Mouse (Mus musculus): ENCODE results near the gene 2900026A02Rik. TPM values are rescaled to one million over a fixed set of nuclear protein-coding genes. Genes with fewer than 3 reads are reported as not detected.

The 2900026A02Rik gene
- polyA plus RNA-seq, 1 experiment from 2014 or later = 9.2 TPM

DNA sequence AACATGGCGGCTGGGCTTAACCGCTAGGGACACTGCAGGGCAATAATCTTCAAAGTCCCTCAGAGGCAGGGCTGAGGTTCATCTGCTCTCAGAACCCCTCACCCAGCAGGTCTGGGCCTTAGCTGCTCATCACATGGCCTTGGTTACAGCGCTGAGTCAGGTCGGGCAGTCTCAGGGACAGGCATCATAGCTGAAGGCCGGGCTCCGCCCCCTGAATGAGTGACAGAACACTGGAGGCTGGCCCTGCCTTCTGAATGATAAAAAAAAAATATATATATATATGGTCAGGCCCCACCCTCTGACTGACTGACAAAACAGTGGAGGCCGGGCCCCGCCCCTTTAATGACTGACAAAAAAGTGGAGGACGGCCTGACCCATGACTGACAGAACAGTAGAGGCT is 56.6 kb downstream of the 2900026A02Rik start:
- no peak overlapping the region for H3K4me2 ChIP-seq (ENCODE audit: low read depth, low read length)
- no peaks in the 10 kb centered on the region for H3K36me3 ChIP-seq (ENCODE audit: control insufficient read depth, insufficient read depth, low read length)
- peaks cover 18% of the 10 kb centered on the region for H3K4me1 ChIP-seq (ENCODE audit: control insufficient read depth, insufficient read depth, low read length)
- WGBS = 37% methylated on average over 9 of the region's 9 CpGs
- H3K27me3 ChIP-seq (replicated peaks; ENCODE audit: control insufficient read depth, insufficient read depth, low read length) = no peaks in the 10 kb centered on the region
- DNase-seq (ENCODE audit: low spot score) (no peak), ATAC-seq (ENCODE audit: low read depth) (peak; percentile 10)
- H3K9ac ChIP-seq (ENCODE audit: low read depth, low read length) = no peak overlapping the region
- H3K9me3 ChIP-seq (ENCODE audit: control insufficient read depth, low read length) = no peaks in the 10 kb centered on the region
- H3K4me3 ChIP-seq (ENCODE audit: low read depth, low read length) = no peak overlapping the region
- H3K27ac ChIP-seq (replicated peaks; ENCODE audit: low read depth, low read length) = no peak overlapping the region

DNA sequence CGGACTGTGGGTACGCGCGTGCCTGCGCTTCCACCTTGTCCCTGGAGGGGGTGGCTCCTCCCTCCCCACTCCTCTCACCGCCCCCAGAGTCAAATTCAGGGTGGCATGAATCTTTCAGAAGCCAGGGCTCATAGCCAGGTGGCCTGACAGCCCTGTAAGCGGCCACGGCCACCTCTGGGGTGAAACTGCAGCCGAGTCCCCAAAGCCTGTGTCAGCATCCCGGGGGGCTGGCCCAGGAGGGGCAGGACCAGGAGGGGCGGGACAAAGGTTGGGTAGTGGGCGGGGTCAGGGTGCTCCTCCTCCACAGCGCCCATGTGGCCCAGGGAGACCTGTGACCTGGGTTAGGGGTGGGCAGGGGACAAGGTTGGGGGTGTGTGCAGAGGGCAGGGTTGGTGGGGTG is 57.9 kb downstream of the 2900026A02Rik start:
- Histone ChIP-seq H3K36me3 (ENCODE audit: control insufficient read depth, insufficient read depth, low read length) (no peaks in the 10 kb centered on the region), H3K4me3 (ENCODE audit: low read depth, low read length) (peak overlapping the region; percentile 33), H3K9ac (ENCODE audit: low read depth, low read length) (peak overlapping the region; percentile 35), H3K27me3 (replicated peaks; ENCODE audit: control insufficient read depth, insufficient read depth, low read length) (no peaks in the 10 kb centered on the region), H3K4me1 (ENCODE audit: control insufficient read depth, insufficient read depth, low read length) (peaks cover 28% of the 10 kb centered on the region), H3K27ac (replicated peaks; ENCODE audit: low read depth, low read length) (no peak overlapping the region), H3K4me2 (ENCODE audit: low read depth, low read length) (peak overlapping the region; percentile 59), H3K9me3 (ENCODE audit: control insufficient read depth, low read length) (no peaks in the 10 kb centered on the region)
- ATAC-seq (ENCODE audit: low read depth) (no peak), DNase-seq (ENCODE audit: low spot score) (no peak)
- WGBS = 0% methylated on average over 12 of the region's 13 CpGs

DNA sequence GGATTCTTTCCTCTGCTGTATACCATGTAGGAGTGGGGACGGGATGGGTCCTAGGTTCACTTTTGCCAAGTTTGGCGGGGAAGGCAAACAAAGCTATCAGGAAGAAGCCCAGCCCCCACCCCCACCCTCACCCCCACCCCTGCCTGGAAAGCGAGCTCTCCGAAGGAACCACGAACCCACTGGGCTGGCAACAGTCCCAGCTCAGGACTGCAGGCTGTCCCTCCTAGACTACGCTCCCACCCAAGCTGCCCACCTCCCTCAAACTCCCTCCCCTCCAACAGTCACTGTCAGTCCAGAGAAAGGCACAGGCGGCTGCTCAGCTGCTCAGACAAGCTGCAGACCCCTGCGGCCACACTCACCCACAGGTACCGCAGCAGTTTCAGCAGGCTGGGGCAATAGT is 58.3 kb downstream of the 2900026A02Rik start:
- Histone ChIP-seq H3K4me1 (ENCODE audit: control insufficient read depth, insufficient read depth, low read length) (peaks cover 32% of the 10 kb centered on the region), H3K27ac (replicated peaks; ENCODE audit: low read depth, low read length) (no peak overlapping the region), H3K9me3 (ENCODE audit: control insufficient read depth, low read length) (no peaks in the 10 kb centered on the region), H3K27me3 (replicated peaks; ENCODE audit: control insufficient read depth, insufficient read depth, low read length) (no peaks in the 10 kb centered on the region), H3K36me3 (ENCODE audit: control insufficient read depth, insufficient read depth, low read length) (no peaks in the 10 kb centered on the region), H3K4me2 (ENCODE audit: low read depth, low read length) (peak overlapping the region; percentile 59), H3K9ac (ENCODE audit: low read depth, low read length) (peak overlapping the region; percentile 35), H3K4me3 (ENCODE audit: low read depth, low read length) (peak overlapping the region; percentile 33)
- ATAC-seq (ENCODE audit: low read depth) (0 out of 2 replicates have a peak, but pooled peaks have one; percentile 11), DNase-seq (ENCODE audit: low spot score) (peak; percentile 73)
- WGBS = 6% methylated on average over 4 of the region's 9 CpGs

DNA sequence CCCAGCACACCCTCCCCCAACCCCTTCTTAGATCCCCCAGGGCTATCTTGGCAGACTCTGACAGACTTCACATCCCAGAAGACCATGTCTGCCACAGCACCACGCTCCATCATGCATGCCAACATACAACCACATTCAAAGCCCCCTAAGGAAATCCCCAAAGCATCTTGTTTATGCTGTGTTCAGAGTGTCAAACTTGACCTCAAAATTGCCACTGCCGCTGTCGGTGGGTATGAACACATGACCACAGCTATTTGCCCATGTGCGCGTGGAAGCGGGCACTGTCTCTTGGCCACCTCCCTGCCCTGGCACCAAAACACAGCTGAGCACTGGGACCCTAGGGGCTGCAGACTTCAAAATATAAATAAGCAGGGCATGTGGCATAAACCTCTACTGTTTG is 59.5 kb downstream of the 2900026A02Rik start:
- H3K4me1 ChIP-seq (ENCODE audit: control insufficient read depth, insufficient read depth, low read length) = peaks cover 38% of the 10 kb centered on the region
- no peak overlapping the region for H3K4me2 ChIP-seq (ENCODE audit: low read depth, low read length)
- WGBS = 74% methylated on average over 6 of the region's 6 CpGs
- no peak overlapping the region for H3K9ac ChIP-seq (ENCODE audit: low read depth, low read length)
- H3K36me3 ChIP-seq (ENCODE audit: control insufficient read depth, insufficient read depth, low read length) = no peaks in the 10 kb centered on the region
- H3K27ac ChIP-seq (replicated peaks; ENCODE audit: low read depth, low read length) = no peak overlapping the region
- H3K27me3 ChIP-seq (replicated peaks; ENCODE audit: control insufficient read depth, insufficient read depth, low read length) = no peaks in the 10 kb centered on the region
- DNase-seq (ENCODE audit: low spot score) = no peak
- no peaks in the 10 kb centered on the region for H3K9me3 ChIP-seq (ENCODE audit: control insufficient read depth, low read length)
- ATAC-seq (ENCODE audit: low read depth) = no peak
- H3K4me3 ChIP-seq (ENCODE audit: low read depth, low read length) = no peak overlapping the region

DNA sequence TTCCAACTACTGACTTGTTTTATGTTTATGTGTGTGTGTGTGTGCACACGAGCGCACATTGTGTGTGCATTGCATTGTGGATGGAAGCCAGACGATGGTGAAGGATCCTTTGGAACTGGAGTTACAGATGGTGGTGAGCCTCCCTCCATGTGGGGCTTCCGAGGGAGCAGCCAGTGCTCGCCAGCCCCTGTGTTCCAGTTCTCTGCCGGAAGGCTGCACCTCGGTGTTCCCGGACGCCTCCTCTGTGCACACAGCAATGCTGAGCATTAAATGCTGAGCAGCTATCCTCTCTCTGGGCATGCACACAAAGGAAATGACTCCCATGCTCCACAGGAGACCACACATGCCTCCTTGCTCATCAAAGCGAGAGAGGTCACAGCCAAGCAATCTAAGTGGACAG is 60.7 kb downstream of the 2900026A02Rik start:
- DNase-seq (ENCODE audit: low spot score) = no peak
- ATAC-seq (ENCODE audit: low read depth) = no peak
- Histone ChIP-seq H3K9ac (ENCODE audit: low read depth, low read length) (no peak overlapping the region), H3K9me3 (ENCODE audit: control insufficient read depth, low read length) (no peaks in the 10 kb centered on the region), H3K36me3 (ENCODE audit: control insufficient read depth, insufficient read depth, low read length) (no peaks in the 10 kb centered on the region), H3K27ac (replicated peaks; ENCODE audit: low read depth, low read length) (no peak overlapping the region), H3K4me3 (ENCODE audit: low read depth, low read length) (no peak overlapping the region), H3K4me2 (ENCODE audit: low read depth, low read length) (no peak overlapping the region), H3K27me3 (replicated peaks; ENCODE audit: control insufficient read depth, insufficient read depth, low read length) (no peaks in the 10 kb centered on the region), H3K4me1 (ENCODE audit: control insufficient read depth, insufficient read depth, low read length) (peaks cover 38% of the 10 kb centered on the region)
- 67% methylated on average over 10 of the region's 10 CpGs for WGBS

DNA sequence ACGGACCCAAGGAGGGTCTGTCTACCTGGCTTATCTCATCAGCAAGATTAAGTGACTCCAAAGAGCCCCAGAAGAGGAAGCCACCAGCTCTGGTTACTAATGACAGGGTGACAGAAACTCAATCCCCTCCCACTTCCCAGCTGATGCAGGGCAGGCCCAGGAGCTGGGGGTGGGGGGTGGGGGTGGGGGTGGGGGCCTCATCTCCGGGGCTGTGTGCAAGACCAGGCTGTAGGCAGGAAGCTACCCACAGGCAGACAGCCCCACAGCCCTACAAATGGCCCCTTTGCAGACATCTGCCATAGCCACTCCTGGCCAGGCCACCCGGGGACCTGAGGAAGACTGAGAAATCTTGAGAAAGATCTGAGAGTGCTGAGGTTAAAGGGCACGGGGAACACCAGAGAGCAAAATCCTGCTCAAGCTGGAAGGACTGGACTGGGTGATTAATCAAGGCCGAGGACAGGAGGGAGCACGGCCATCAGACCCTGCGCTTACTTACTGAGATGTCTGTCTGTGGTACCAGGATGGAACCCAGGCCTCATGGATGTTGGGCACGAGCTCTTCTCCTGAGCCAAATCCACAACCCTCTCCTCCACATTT is 62.2 kb downstream of the 2900026A02Rik start:
- Histone ChIP-seq H3K36me3 (ENCODE audit: control insufficient read depth, insufficient read depth, low read length) (no peaks in the 10 kb centered on the region), H3K9me3 (ENCODE audit: control insufficient read depth, low read length) (no peaks in the 10 kb centered on the region), H3K27me3 (replicated peaks; ENCODE audit: control insufficient read depth, insufficient read depth, low read length) (no peaks in the 10 kb centered on the region), H3K4me3 (ENCODE audit: low read depth, low read length) (no peak overlapping the region), H3K27ac (replicated peaks; ENCODE audit: low read depth, low read length) (peak overlapping the region; percentile 42), H3K4me1 (ENCODE audit: control insufficient read depth, insufficient read depth, low read length) (peaks cover 30% of the 10 kb centered on the region), H3K4me2 (ENCODE audit: low read depth, low read length) (no peak overlapping the region), H3K9ac (ENCODE audit: low read depth, low read length) (no peak overlapping the region)
- ATAC-seq (ENCODE audit: low read depth) = no peak; the same call in 1 of the 2 replicates
- 44% methylated on average over 7 of the region's 8 CpGs for WGBS
- DNase-seq (ENCODE audit: low spot score) = no peak

DNA sequence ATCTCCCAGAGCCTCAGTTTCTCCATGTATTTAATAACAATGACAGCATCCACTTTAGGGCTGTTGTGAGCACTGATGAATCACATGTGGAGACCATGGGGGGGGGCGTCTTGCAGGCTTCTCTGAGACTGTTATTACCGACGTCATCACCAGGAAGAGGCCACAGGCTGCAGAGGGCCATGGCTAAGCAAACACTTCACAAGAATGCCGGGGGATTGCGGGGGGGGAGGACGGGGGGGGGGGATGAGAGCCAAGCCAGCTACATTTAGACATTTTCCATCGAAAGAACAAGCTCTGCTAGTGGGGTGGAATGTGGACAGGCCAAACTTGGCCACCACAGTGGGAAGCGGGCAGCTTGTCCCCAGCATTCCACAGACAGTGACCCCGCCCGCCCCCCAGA is 63.4 kb downstream of the 2900026A02Rik start:
- Histone ChIP-seq H3K4me1 (ENCODE audit: control insufficient read depth, insufficient read depth, low read length) (peaks cover 31% of the 10 kb centered on the region), H3K4me3 (ENCODE audit: low read depth, low read length) (no peak overlapping the region), H3K36me3 (ENCODE audit: control insufficient read depth, insufficient read depth, low read length) (no peaks in the 10 kb centered on the region), H3K4me2 (ENCODE audit: low read depth, low read length) (no peak overlapping the region), H3K27ac (replicated peaks; ENCODE audit: low read depth, low read length) (peak overlapping the region; percentile 42), H3K9me3 (ENCODE audit: control insufficient read depth, low read length) (no peaks in the 10 kb centered on the region), H3K9ac (ENCODE audit: low read depth, low read length) (no peak overlapping the region), H3K27me3 (replicated peaks; ENCODE audit: control insufficient read depth, insufficient read depth, low read length) (no peaks in the 10 kb centered on the region)
- ATAC-seq (ENCODE audit: low read depth) (no peak), DNase-seq (ENCODE audit: low spot score) (no peak)
- WGBS = 27% methylated on average over 8 of the region's 10 CpGs

DNA sequence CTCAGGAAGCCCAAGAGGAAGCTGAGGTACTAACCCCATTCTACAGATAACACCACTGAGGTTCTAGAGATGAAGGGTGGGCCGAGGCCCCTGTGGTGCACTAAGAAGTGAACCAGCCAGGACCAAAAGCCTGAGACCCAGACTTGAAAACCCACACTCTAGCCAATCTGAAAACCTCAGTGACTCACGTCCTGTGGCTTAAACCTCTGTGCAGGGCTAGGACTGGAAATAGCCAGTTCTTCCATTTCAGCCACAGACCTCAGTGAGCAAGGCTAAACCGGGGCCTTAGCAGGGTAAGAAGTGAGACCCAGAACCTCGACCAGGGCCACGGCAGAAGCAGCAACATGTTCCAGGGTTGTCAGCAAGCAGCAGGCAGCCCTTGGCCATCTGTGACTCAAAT is 64.0 kb downstream of the 2900026A02Rik start:
- 66% methylated on average over 5 of the region's 5 CpGs for WGBS
- Histone ChIP-seq H3K4me2 (ENCODE audit: low read depth, low read length) (no peak overlapping the region), H3K4me1 (ENCODE audit: control insufficient read depth, insufficient read depth, low read length) (peaks cover 31% of the 10 kb centered on the region), H3K9ac (ENCODE audit: low read depth, low read length) (no peak overlapping the region), H3K4me3 (ENCODE audit: low read depth, low read length) (no peak overlapping the region), H3K27ac (replicated peaks; ENCODE audit: low read depth, low read length) (peak overlapping the region; percentile 28; the same call in 1 of the 2 replicates), H3K36me3 (ENCODE audit: control insufficient read depth, insufficient read depth, low read length) (no peaks in the 10 kb centered on the region), H3K27me3 (replicated peaks; ENCODE audit: control insufficient read depth, insufficient read depth, low read length) (no peaks in the 10 kb centered on the region), H3K9me3 (ENCODE audit: control insufficient read depth, low read length) (no peaks in the 10 kb centered on the region)
- DNase-seq (ENCODE audit: low spot score) (no peak), ATAC-seq (ENCODE audit: low read depth) (no peak)

DNA sequence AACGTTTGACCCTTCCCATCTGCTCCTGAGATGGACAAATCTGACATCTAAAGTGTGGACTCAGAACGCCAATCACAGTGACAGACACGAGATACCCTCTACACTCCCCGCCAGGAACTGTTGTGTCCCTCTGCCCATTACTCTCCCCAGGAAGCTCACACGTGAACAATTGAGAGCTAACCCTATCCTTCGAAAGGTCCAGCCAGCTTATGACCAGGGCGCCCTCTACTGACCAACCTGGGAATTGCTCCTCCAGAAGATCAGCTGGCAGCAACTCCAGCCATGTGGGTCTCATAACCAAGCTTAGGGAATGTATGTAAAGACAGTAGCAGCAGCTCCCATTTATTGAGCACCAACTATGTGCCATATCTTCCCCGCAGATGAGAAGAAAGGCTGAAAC is 65.9 kb downstream of the 2900026A02Rik start:
- 6% methylated on average over 8 of the region's 8 CpGs for WGBS
- no peaks in the 10 kb centered on the region for H3K27me3 ChIP-seq (replicated peaks; ENCODE audit: control insufficient read depth, insufficient read depth, low read length)
- H3K9me3 ChIP-seq (ENCODE audit: control insufficient read depth, low read length) = no peaks in the 10 kb centered on the region
- peaks cover 38% of the 10 kb centered on the region for H3K4me1 ChIP-seq (ENCODE audit: control insufficient read depth, insufficient read depth, low read length)
- DNase-seq (ENCODE audit: low spot score) = peak; percentile 80
- H3K4me2 ChIP-seq (ENCODE audit: low read depth, low read length) = no peak overlapping the region
- ATAC-seq (ENCODE audit: low read depth) = no peak
- no peak overlapping the region for H3K9ac ChIP-seq (ENCODE audit: low read depth, low read length)
- no peaks in the 10 kb centered on the region for H3K36me3 ChIP-seq (ENCODE audit: control insufficient read depth, insufficient read depth, low read length)
- no peak overlapping the region for H3K4me3 ChIP-seq (ENCODE audit: low read depth, low read length)
- no peak overlapping the region for H3K27ac ChIP-seq (replicated peaks; ENCODE audit: low read depth, low read length)

Data from embryonic facial prominence, embryonic 14.5 days (tissue).